In genomic region chr6:86031527-86031926, GRCm38 (mm10) we compare ENCODE assay signal across 15 mouse cellular contexts. TPM values are rescaled to one million over a fixed set of nuclear protein-coding genes. Genes with fewer than 3 reads are reported as not detected.
DNase-seq lines count a peak whose midpoint lies in the region; ATAC-seq and TF ChIP-seq lines count a peak whose summit lies in the region.
"Had no signal": no experiment of that assay in that cellular context is flagged by ENCODE, and none has a peak within 500 bp of the region (broad histone marks: within the 10 kb centered on the region; RNA-seq: fewer than 3 reads in every experiment).

No protein-coding gene starts in this region.

- no peaks in the 10 kb centered on the region for H3K27me3 ChIP-seq in forebrain, embryonic 16.5 days (replicated peaks; ENCODE audit: control insufficient read depth, insufficient read depth, low read length)
- H3K27me3 ChIP-seq in midbrain, postnatal 0 days (ENCODE audit: insufficient read depth, low read length) = no peaks in the 10 kb centered on the region

- no peaks in the 10 kb centered on the region for H3K9me3 ChIP-seq in forebrain, embryonic 16.5 days (ENCODE audit: control insufficient read depth, low read length)
- H3K9me3 ChIP-seq in midbrain, postnatal 0 days (ENCODE audit: low read length) = no peaks in the 10 kb centered on the region
- H3K9me3 ChIP-seq: limb, embryonic 12.5 days had no signal

- H3K27ac ChIP-seq in left cerebral cortex, adult 2 months = peak overlapping the region; percentile 99
- H3K27ac ChIP-seq in forebrain, embryonic 16.5 days (ENCODE audit: low read length) = peak overlapping the region; percentile 19; the same call in 1 of the 2 replicates
- H3K27ac ChIP-seq in midbrain, postnatal 0 days (ENCODE audit: low read depth, low read length) = no peak overlapping the region
- H3K27ac ChIP-seq: limb, embryonic 12.5 days had no signal

- no peak for DNase-seq in left cerebral cortex, adult 2 months (ENCODE audit: extremely low spot score in 1 of 2, low spot score in 2 of 2)
- DNase-seq in left cerebral cortex, adult 18-20 months (ENCODE audit: low spot score in 2 of 2) = no peak
- peak; percentile 89 for DNase-seq in brain, adult 2 months (ENCODE audit: low read depth, low spot score)
- DNase-seq in midbrain, postnatal 0 days (ENCODE audit: low spot score) = no peak
- no peak for DNase-seq in lung, adult 2 months
- no peak for DNase-seq in lung, adult 18-20 months
- no peak for DNase-seq in right cerebral cortex, postnatal 36 days (ENCODE audit: low spot score in 2 of 2)
- DNase-seq: adrenal gland, adult 8-10 months; thymus, adult 18-20 months had no signal

- H3K4me3 ChIP-seq in left cerebral cortex, adult 2 months = peak overlapping the region; percentile 78
- H3K4me3 ChIP-seq in forebrain, embryonic 16.5 days (replicated peaks; ENCODE audit: low read length) = peak overlapping the region; percentile 53
- H3K4me3 ChIP-seq in midbrain, postnatal 0 days (ENCODE audit: low read depth, low read length) = peak overlapping the region; percentile 76
- no peak overlapping the region for H3K4me3 ChIP-seq in lung, adult 2 months (replicated peaks; ENCODE audit: extremely low read depth, low read depth, low read length)
- H3K4me3 ChIP-seq: erythroblast, embryonic 14.5 days; limb, embryonic 12.5 days had no signal

- peaks cover 38% of the 10 kb centered on the region for H3K4me1 ChIP-seq in forebrain, embryonic 16.5 days (replicated peaks; ENCODE audit: control insufficient read depth, insufficient read depth, low read length)
- peaks cover 16% of the 10 kb centered on the region; the same call in 1 of the 2 replicates for H3K4me1 ChIP-seq in midbrain, postnatal 0 days (ENCODE audit: insufficient read depth, low read length)
- peaks cover 3% of the 10 kb centered on the region; the same call in 1 of the 2 replicates for H3K4me1 ChIP-seq in lung, adult 2 months (ENCODE audit: control insufficient read depth, insufficient read depth, low read length)

- peak overlapping the region; percentile 45 for H3K9ac ChIP-seq in forebrain, embryonic 16.5 days (replicated peaks; ENCODE audit: low read depth, low read length)
- H3K9ac ChIP-seq in midbrain, postnatal 0 days (replicated peaks; ENCODE audit: low read length, poor library complexity, severe bottlenecking) = peak overlapping the region; percentile 36; the same call in 1 of the 2 replicates
- H3K9ac ChIP-seq: limb, embryonic 12.5 days had no signal

- ATAC-seq in forebrain, embryonic 16.5 days = no peak
- ATAC-seq in midbrain, postnatal 0 days (ENCODE audit: low FRiP score) = no peak

- H3K4me2 ChIP-seq in forebrain, embryonic 16.5 days (ENCODE audit: low read length) = peak overlapping the region; percentile 77
- H3K4me2 ChIP-seq in midbrain, postnatal 0 days (ENCODE audit: low read depth, low read length, poor library complexity, severe bottlenecking) = peak overlapping the region; percentile 70
- H3K4me2 ChIP-seq: limb, embryonic 12.5 days had no signal

- 51% methylated on average over 2 of the region's 2 CpGs for WGBS in forebrain, embryonic 16.5 days
- 45% methylated on average over 2 of the region's 2 CpGs for WGBS in midbrain, postnatal 0 days
- WGBS in lung, adult 2 months = 70% methylated on average over 2 of the region's 2 CpGs

- intact Hi-C loops in left cerebral cortex, adult 2 months (cut with DNase I) = no loop called here

- H3K36me3 ChIP-seq in forebrain, embryonic 16.5 days (ENCODE audit: control insufficient read depth, insufficient read depth) = no peaks in the 10 kb centered on the region
- no peaks in the 10 kb centered on the region for H3K36me3 ChIP-seq in midbrain, postnatal 0 days (ENCODE audit: insufficient read depth, low read length)
- H3K36me3 ChIP-seq: limb, embryonic 12.5 days had no signal

- TF ChIP-seq CTCF in left cerebral cortex, adult 2 months (IDR thresholded peaks at IDR 0.05) = no peak
- no peak for TF ChIP-seq CTCF in midbrain, postnatal 0 days (IDR thresholded peaks at IDR 0.05)
- no peak for TF ChIP-seq CTCF in lung, adult 2 months (IDR thresholded peaks at IDR 0.05; ENCODE audit: insufficient read depth, low read length)

- no peak for TF ChIP-seq POLR2A in lung, adult 2 months (IDR thresholded peaks at IDR 0.05; ENCODE audit: borderline replicate concordance, extremely low read depth, low read depth, low read length)

RNA-seq across cellular contexts. Expression of gene Add2, which starts 3.0 kb away (rescaled TPM):
- 100 to 1,000 TPM; 222 to 223 TPM for total RNA-seq in left cerebral cortex, adult 2 months (2021)
- total RNA-seq in left cerebral cortex, adult 18-20 months (2021) = 100 to 1,000 TPM; 199 to 218 TPM
- 243 and 248 TPM in 2 replicates for polyA plus RNA-seq in forebrain, embryonic 16.5 days (2015; fragmentation: Nextera tagmentation; extraction: Ambion mirVana)
- 159 and 196 TPM in 2 replicates for total RNA-seq in midbrain, postnatal 0 days (2014; rRNA removed)
- polyA plus RNA-seq in midbrain, postnatal 0 days (2015; fragmentation: Nextera tagmentation; extraction: Ambion mirVana) = 118 and 124 TPM in 2 replicates
- 0.17 and 0.80 TPM in 2 replicates for polyA plus RNA-seq in lung, adult 2 months (2012; rRNA removed)
- total RNA-seq: neutrophil, adult 5-6 weeks had no signal

RNA-seq across cellular contexts. Expression of gene Figla, which starts 15.6 kb away (rescaled TPM):
- total RNA-seq in left cerebral cortex, adult 2 months (2021) = not detected
- not detected for total RNA-seq in left cerebral cortex, adult 18-20 months (2021)
- polyA plus RNA-seq in forebrain, embryonic 16.5 days (2015; fragmentation: Nextera tagmentation; extraction: Ambion mirVana) = not detected in 2 replicates
- total RNA-seq in midbrain, postnatal 0 days (2014; rRNA removed) = not detected in 2 replicates
- not detected in 2 replicates for polyA plus RNA-seq in midbrain, postnatal 0 days (2015; fragmentation: Nextera tagmentation; extraction: Ambion mirVana)
- polyA plus RNA-seq in lung, adult 2 months (2012; rRNA removed) = not detected in 2 replicates
- total RNA-seq: adrenal gland, adult 8-10 months; heart, adult 8-10 months; neutrophil, adult 5-6 weeks had no signal
- polyA plus RNA-seq: erythroblast, embryonic 14.5 days; intestine, embryonic 14.5 days; limb, embryonic 12.5 days had no signal
